Mouse (Mus musculus) thymus, adult 18-20 months (tissue): ENCODE data around the gene Zfp566.
"Not testable (repeated sequence)": the region's sequence is repeated elsewhere in the genome, so short reads cannot be mapped to it uniquely, and the experiment has no call there.

Source experiments
- DNase-seq, 2 experiments: peaks; one replicate each; pipeline ENCODE4 v3.0.0; 2022; ENCODE audit warnings: mixed read lengths in 2 of 2

Gene Zfp566

GRCm38 (mm10) chr7:30090092-30090969, at the start of gene Zfp566, which contains the start of gene Gm26920:
TSS of gene Zfp566 (minus strand) at chr7:30090527.
TSS of gene Gm26920 (minus strand) at chr7:30090410.
- DNase-seq: peak; percentile 94 to 97

GRCm38 (mm10) chr7:30136826-30137225, 46.5 kb upstream of the Zfp566 start:
- no peak for DNase-seq

- no peak for DNase-seq
Observed at GRCm38 (mm10) chr7:30132396-30132795, 42.1 kb upstream of the Zfp566 start.

GRCm38 (mm10) chr7:30129900-30130299, 39.6 kb upstream of the Zfp566 start:
- no peak for DNase-seq

- no peak for DNase-seq
Observed at GRCm38 (mm10) chr7:30122188-30122530, 31.8 kb upstream of the Zfp566 start.

- DNase-seq: peak; percentile 85
Observed at GRCm38 (mm10) chr7:30121308-30122187, 31.2 kb upstream of the Zfp566 start, which contains the start of gene Zfp382. TSS of gene Zfp382 (plus strand) at chr7:30121942.

- not testable (repeated sequence) for DNase-seq
Observed at GRCm38 (mm10) chr7:30117935-30118334, 27.6 kb upstream of the Zfp566 start.

- DNase-seq: no peak
Observed at GRCm38 (mm10) chr7:30116076-30116475, 25.7 kb upstream of the Zfp566 start.

- peak; percentile 60 to 75 for DNase-seq
Observed at GRCm38 (mm10) chr7:30099297-30099696, 9.0 kb upstream of the Zfp566 start.

GRCm38 (mm10) chr7:30095551-30096125, 5.3 kb upstream of the Zfp566 start:
- DNase-seq: no peak

GRCm38 (mm10) chr7:30094646-30095429, 4.5 kb upstream of the Zfp566 start, which contains the start of gene Zfp260:
TSS of gene Zfp260 (plus strand) at chr7:30094777.
- peak; percentile 82 to 90 for DNase-seq

GRCm38 (mm10) chr7:30093918-30094415, 3.6 kb upstream of the Zfp566 start:
- no peak for DNase-seq

GRCm38 (mm10) chr7:30092666-30093065, 2.3 kb upstream of the Zfp566 start:
- DNase-seq: no peak

- no peak for DNase-seq
Observed at GRCm38 (mm10) chr7:30090970-30091585, 751 bp upstream of the Zfp566 start.

GRCm38 (mm10) chr7:30089405-30089804, 922 bp downstream of the Zfp566 start:
- DNase-seq: no peak

- DNase-seq: no peak
Observed at GRCm38 (mm10) chr7:30086524-30086923, 3.8 kb downstream of the Zfp566 start.

GRCm38 (mm10) chr7:30072146-30073028, 17.9 kb downstream of the Zfp566 start, which contains the start of gene Zfp82:
TSS of gene Zfp82 (minus strand) at chr7:30072900.
- peak; percentile 83 to 88 for DNase-seq

- no peak for DNase-seq
Observed at GRCm38 (mm10) chr7:30064622-30065021, 25.7 kb downstream of the Zfp566 start.

GRCm38 (mm10) chr7:30062478-30062877, 27.8 kb downstream of the Zfp566 start:
- DNase-seq: no peak

GRCm38 (mm10) chr7:30060341-30060740, 30.0 kb downstream of the Zfp566 start:
- DNase-seq: no peak
